Mouse (Mus musculus): ENCODE measurements around the gene Cep68. TPM values are rescaled to one million over a fixed set of nuclear protein-coding genes. Genes with fewer than 3 reads are reported as not detected.

Cep68 gene
- 4.3 and 7.7 TPM in 2 replicates for polyA plus RNA-seq (2012; rRNA removed)

GRCm38 (mm10) chr11:20249296-20250110 lies at the start of gene Cep68:
TSS of gene Cep68 (minus strand) at chr11:20249429.
- WGBS: under 1% methylated on average over 59 of the region's 59 CpGs

GRCm38 (mm10) chr11:20284463-20284862 lies 35.2 kb upstream of the Cep68 start:
- DNase-seq (ENCODE audit: low read depth, low spot score): no peak
- WGBS: 86% methylated on average over 3 of the region's 3 CpGs

More at GRCm38 (mm10) chr11:20249296-20250110, at the start of gene Cep68:
- peak; percentile 82 for DNase-seq (ENCODE audit: low read depth, low spot score)

- 60% methylated on average over 2 of the region's 2 CpGs for WGBS
- DNase-seq (ENCODE audit: low read depth, low spot score): no peak
Observed at GRCm38 (mm10) chr11:20282601-20283219, 33.5 kb upstream of the Cep68 start.

- DNase-seq (ENCODE audit: low read depth, low spot score): no peak
- 33% methylated on average over 5 of the region's 5 CpGs for WGBS
Observed at GRCm38 (mm10) chr11:20280982-20281381, 31.8 kb upstream of the Cep68 start.

GRCm38 (mm10) chr11:20278702-20279101 lies 29.5 kb upstream of the Cep68 start:
- 26% methylated on average over 5 of the region's 5 CpGs for WGBS
- DNase-seq (ENCODE audit: low read depth, low spot score): peak; percentile 69

GRCm38 (mm10) chr11:20277106-20277505 lies 27.9 kb upstream of the Cep68 start:
- 87% methylated on average over 2 of the region's 2 CpGs for WGBS
- DNase-seq (ENCODE audit: low read depth, low spot score): no peak

- DNase-seq (ENCODE audit: low read depth, low spot score): no peak
- WGBS: 72% methylated on average over 2 of the region's 2 CpGs
Observed at GRCm38 (mm10) chr11:20275974-20276373, 26.7 kb upstream of the Cep68 start.

- WGBS: 90% methylated on average over 6 of the region's 6 CpGs
Observed at GRCm38 (mm10) chr11:20269885-20270284, 20.7 kb upstream of the Cep68 start.

GRCm38 (mm10) chr11:20262628-20263380 lies 13.6 kb upstream of the Cep68 start:
- no peak for DNase-seq (ENCODE audit: low read depth, low spot score)
- 58% methylated on average over 8 of the region's 8 CpGs for WGBS

More at GRCm38 (mm10) chr11:20269885-20270284, 20.7 kb upstream of the Cep68 start:
- no peak for DNase-seq (ENCODE audit: low read depth, low spot score)

- no peak for DNase-seq (ENCODE audit: low read depth, low spot score)
- 81% methylated on average over 4 of the region's 4 CpGs for WGBS
Observed at GRCm38 (mm10) chr11:20254791-20255190, 5.6 kb upstream of the Cep68 start.

GRCm38 (mm10) chr11:20253088-20253487 lies 3.9 kb upstream of the Cep68 start:
- 60% methylated on average over 2 of the region's 2 CpGs for WGBS
- no peak for DNase-seq (ENCODE audit: low read depth, low spot score)

- 87% methylated on average over 6 of the region's 6 CpGs for WGBS
- no peak for DNase-seq (ENCODE audit: low read depth, low spot score)
Observed at GRCm38 (mm10) chr11:20250476-20251178, 1.4 kb upstream of the Cep68 start.

GRCm38 (mm10) chr11:20248840-20249239 lies 389 bp downstream of the Cep68 start:
- WGBS: under 1% methylated on average over 39 of the region's 39 CpGs
- no peak for DNase-seq (ENCODE audit: low read depth, low spot score)

GRCm38 (mm10) chr11:20248277-20248676 lies 952 bp downstream of the Cep68 start:
- 10% methylated on average over 4 of the region's 4 CpGs for WGBS
- DNase-seq (ENCODE audit: low read depth, low spot score): no peak

GRCm38 (mm10) chr11:20247146-20247855 lies 1.9 kb downstream of the Cep68 start:
- DNase-seq (ENCODE audit: low read depth, low spot score): no peak
- 82% methylated on average over 8 of the region's 8 CpGs for WGBS

- no peak for DNase-seq (ENCODE audit: low read depth, low spot score)
- 27% methylated on average over 1 of the region's 1 CpGs for WGBS
Observed at GRCm38 (mm10) chr11:20246616-20247015, 2.6 kb downstream of the Cep68 start.

- no peak for DNase-seq (ENCODE audit: low read depth, low spot score)
- WGBS: 71% methylated on average over 6 of the region's 6 CpGs
Observed at GRCm38 (mm10) chr11:20245316-20245715, 3.9 kb downstream of the Cep68 start.

GRCm38 (mm10) chr11:20244336-20245290 lies 4.6 kb downstream of the Cep68 start:
- no peak for DNase-seq (ENCODE audit: low read depth, low spot score)
- WGBS: 82% methylated on average over 16 of the region's 16 CpGs
